Comparison of ENCODE assay signal across 31 mouse cellular contexts in the genomic region with DNA sequence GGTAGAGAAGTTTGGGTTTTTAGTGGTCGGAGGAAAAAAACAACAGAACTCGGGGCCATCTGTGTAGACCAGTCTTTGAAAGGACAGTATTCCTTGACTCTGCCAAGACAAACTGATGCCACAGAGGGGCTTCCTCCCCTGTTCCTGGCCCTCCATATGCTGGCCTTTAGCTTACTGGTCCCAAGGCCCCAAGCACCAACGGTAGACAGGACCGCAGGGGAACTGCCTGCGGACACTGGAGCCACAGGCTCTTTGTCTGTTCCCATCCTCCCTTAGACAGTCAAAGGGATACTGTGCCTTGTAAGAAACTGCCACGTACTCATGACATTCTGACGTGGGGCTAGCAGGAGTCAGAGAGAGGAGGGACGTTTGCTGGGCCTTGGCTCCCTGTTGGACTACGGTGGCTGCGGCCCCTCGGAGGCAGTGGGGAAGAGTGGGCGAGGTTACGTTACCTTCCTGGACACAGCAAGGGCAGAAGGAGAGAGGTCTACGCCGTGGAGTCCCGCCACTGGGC.
"Had no signal": no experiment of that assay in that cellular context is flagged by ENCODE, and none has a peak within 500 bp of the region (broad histone marks: within the 10 kb centered on the region; RNA-seq: fewer than 3 reads in every experiment).

No protein-coding gene starts in this region.

- DNase-seq: left cerebral cortex, postnatal 4 days; liver; liver, embryonic 13.5 days; liver, postnatal 0 days; lung, adult 18-20 months; lung, adult 2 months; lung, embryonic 14.5 days; lung, postnatal 10 days; lung, postnatal 14 days; lung, postnatal 36 days; lung, postnatal 4 days; midbrain, embryonic 14.5 days had no signal

- H3K9ac ChIP-seq: limb, embryonic 12.5 days; limb, embryonic 13.5 days; limb, embryonic 15.5 days; liver, embryonic 12.5 days; liver, embryonic 13.5 days; liver, embryonic 14.5 days; liver, embryonic 15.5 days; liver, postnatal 0 days; lung, embryonic 14.5 days; lung, embryonic 15.5 days; midbrain, embryonic 12.5 days; midbrain, embryonic 13.5 days; midbrain, embryonic 15.5 days had no signal

- H3K9me3 ChIP-seq: limb, embryonic 10.5 days; limb, embryonic 12.5 days; limb, embryonic 13.5 days; limb, embryonic 15.5 days; liver, embryonic 12.5 days; liver, embryonic 13.5 days; liver, embryonic 15.5 days; lung, embryonic 15.5 days; megakaryocyte, embryonic 14.5 days; midbrain, embryonic 10.5 days; midbrain, embryonic 12.5 days; midbrain, embryonic 13.5 days; midbrain, embryonic 15.5 days had no signal

- H3K27ac ChIP-seq: left cerebral cortex, adult 2 months; limb, embryonic 10.5 days; limb, embryonic 12.5 days; limb, embryonic 13.5 days; limb, embryonic 15.5 days; liver, embryonic 12.5 days; liver, embryonic 13.5 days; liver, embryonic 14.5 days; liver, embryonic 15.5 days; lung, embryonic 15.5 days; macrophage; midbrain, embryonic 10.5 days; midbrain, embryonic 12.5 days; midbrain, embryonic 13.5 days; midbrain, embryonic 15.5 days had no signal

- ATAC-seq: liver, embryonic 12.5 days; liver, postnatal 0 days; lung, postnatal 0 days; midbrain, embryonic 13.5 days; midbrain, embryonic 15.5 days; midbrain, embryonic 16.5 days had no signal

- H3K4me2 ChIP-seq: limb, embryonic 12.5 days; limb, embryonic 13.5 days; limb, embryonic 15.5 days; liver, embryonic 11.5 days; liver, embryonic 12.5 days; liver, embryonic 13.5 days; liver, embryonic 15.5 days; lung, embryonic 14.5 days; lung, embryonic 15.5 days; midbrain, embryonic 12.5 days; midbrain, embryonic 13.5 days; midbrain, embryonic 15.5 days had no signal

- H3K27me3 ChIP-seq: limb, embryonic 12.5 days; limb, embryonic 13.5 days; limb, embryonic 15.5 days; liver, embryonic 12.5 days; liver, embryonic 13.5 days; liver, embryonic 15.5 days; lung, embryonic 15.5 days; midbrain, embryonic 12.5 days; midbrain, embryonic 13.5 days; midbrain, embryonic 15.5 days had no signal

- H3K4me1 ChIP-seq: limb, embryonic 12.5 days; limb, embryonic 13.5 days; limb, embryonic 15.5 days; lung, embryonic 15.5 days; midbrain, embryonic 12.5 days; midbrain, embryonic 13.5 days; midbrain, embryonic 15.5 days had no signal

- H3K4me3 ChIP-seq: left cerebral cortex, adult 2 months; limb, embryonic 10.5 days; limb, embryonic 12.5 days; limb, embryonic 13.5 days; limb, embryonic 15.5 days; liver, embryonic 12.5 days; liver, embryonic 13.5 days; liver, embryonic 15.5 days; lung, embryonic 15.5 days; megakaryocyte, embryonic 14.5 days; midbrain, embryonic 10.5 days; midbrain, embryonic 12.5 days; midbrain, embryonic 13.5 days; midbrain, embryonic 15.5 days; myocyte had no signal
